Mouse (Mus musculus): ENCODE measurements around the gene Olfr25. TPM values are rescaled to one million over a fixed set of nuclear protein-coding genes. Genes with fewer than 3 reads are reported as not detected.

Gene Olfr25
- total RNA-seq (2017): not detected in 2 replicates

DNA sequence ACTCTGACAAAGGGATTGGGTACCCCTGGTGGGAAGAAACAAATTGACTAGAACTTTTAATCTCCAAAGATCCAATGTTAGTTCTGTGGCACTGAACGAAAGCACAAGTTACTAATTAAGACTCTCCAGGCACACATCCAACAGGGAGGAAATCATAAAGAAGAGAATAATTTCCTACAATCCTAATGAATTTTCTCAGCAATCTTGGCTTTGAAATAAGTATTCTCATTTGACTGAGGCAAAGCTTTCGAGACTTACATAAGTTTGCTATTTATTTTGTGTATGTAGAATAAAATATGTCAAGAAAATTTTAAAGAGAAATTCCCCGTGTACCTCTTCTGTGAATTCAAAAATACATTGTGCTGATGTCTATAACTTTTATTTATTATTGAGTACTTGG lies at the start of gene Olfr25:
Gene Olfr25 (plus strand): TSS at position 301 of the 400 bp plus-strand sequence.
- ATAC-seq (replicated peaks in 1 of 2; ENCODE audit: insufficient read depth in 1 of 2, low FRiP score in 2 of 2, low TSS enrichment in 1 of 2, low read depth in 1 of 2, poor library complexity in 2 of 2, severe bottlenecking in 2 of 2): no peak

DNA sequence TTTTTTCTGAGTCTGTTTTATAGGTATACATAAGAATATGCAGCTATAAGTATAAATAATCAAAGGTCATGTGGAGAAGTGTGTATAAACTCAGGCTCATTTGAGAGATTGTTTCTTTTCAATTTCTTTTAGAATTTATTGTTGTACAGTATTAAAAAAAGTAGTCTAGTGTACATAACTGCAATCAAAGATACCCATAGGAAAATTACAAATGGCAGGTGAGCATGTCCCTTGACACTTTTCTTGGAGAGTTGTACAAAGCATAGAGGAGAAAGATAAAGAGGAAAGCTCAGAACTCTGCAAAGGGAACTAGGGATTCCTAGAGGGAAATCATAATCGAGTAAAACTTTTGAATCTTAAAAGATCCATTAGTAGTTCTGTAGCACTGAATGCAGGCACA lies 38.1 kb upstream of the Olfr25 start, which contains the start of gene Olfr896-ps1:
Gene Olfr896-ps1 (plus strand): TSS at position 301 of the 400 bp plus-strand sequence.
- ATAC-seq (replicated peaks in 1 of 2; ENCODE audit: insufficient read depth in 1 of 2, low FRiP score in 2 of 2, low TSS enrichment in 1 of 2, low read depth in 1 of 2, poor library complexity in 2 of 2, severe bottlenecking in 2 of 2): no peak

DNA sequence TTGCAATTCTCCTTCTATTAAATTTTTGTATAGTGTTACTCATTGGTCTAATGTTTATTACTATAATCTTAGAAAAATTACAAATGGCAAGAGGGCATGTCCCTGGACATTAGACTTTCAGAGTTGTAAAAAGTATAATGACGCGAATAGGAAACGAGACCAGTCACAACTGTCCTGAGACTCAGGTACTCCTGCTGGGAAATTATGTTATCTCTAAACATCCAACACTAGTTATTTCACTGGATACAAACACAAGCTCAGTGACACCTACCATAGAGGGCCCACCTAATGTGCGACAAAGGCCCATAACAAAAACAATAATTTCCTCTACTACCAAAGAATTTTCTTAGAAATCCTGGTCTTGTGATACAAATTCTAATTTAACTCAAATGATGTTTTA lies 19.3 kb downstream of the Olfr25 start, which contains the start of gene Olfr898:
Gene Olfr898 (plus strand): TSS at position 301 of the 400 bp plus-strand sequence.
- no peak for ATAC-seq (replicated peaks in 1 of 2; ENCODE audit: insufficient read depth in 1 of 2, low FRiP score in 2 of 2, low TSS enrichment in 1 of 2, low read depth in 1 of 2, poor library complexity in 2 of 2, severe bottlenecking in 2 of 2)

DNA sequence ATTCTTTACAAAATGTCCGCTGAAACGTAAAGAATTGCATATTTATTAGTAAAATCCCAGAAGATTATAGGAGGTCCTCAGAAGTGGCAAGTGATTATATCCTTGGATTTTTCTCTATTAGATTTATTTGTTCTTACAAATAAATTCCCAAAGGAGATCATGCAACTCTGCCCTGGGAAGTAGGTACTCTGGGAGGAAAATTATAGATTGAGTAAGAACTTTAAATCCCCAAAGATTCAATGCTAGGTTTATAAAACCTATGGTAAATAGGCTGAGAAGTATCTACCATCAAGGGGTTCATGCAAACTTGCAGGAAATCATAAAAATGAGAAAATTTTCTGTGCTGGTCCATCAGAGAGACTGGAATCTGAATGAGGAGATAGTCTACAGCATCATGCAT lies 37.7 kb downstream of the Olfr25 start, which contains the start of gene Olfr250:
Gene Olfr250 (plus strand): TSS at position 301 of the 400 bp plus-strand sequence.
- no peak for ATAC-seq (replicated peaks in 1 of 2; ENCODE audit: insufficient read depth in 1 of 2, low FRiP score in 2 of 2, low TSS enrichment in 1 of 2, low read depth in 1 of 2, poor library complexity in 2 of 2, severe bottlenecking in 2 of 2)

DNA sequence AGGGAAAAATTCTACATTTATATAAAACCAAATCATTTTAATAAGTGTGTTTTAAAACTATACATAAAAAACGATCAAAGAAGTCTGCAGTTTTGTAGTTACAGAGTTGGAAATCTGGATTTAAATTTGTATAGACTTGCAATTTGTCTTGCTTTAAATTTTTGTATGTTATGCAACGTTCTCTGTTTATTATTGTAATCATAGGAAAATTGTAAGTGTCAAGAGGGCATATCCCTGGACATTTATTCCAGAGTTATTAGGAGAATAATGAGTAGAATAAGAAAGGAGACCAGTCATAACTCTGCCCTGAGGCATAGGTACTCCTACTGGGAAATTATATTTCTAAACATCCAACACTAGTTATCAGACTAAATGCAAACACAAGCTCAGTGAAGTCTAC lies 47.9 kb downstream of the Olfr25 start, which contains the start of gene Olfr251:
Gene Olfr251 (plus strand): TSS at position 301 of the 400 bp plus-strand sequence.
- ATAC-seq (replicated peaks in 1 of 2; ENCODE audit: insufficient read depth in 1 of 2, low FRiP score in 2 of 2, low TSS enrichment in 1 of 2, low read depth in 1 of 2, poor library complexity in 2 of 2, severe bottlenecking in 2 of 2): no peak

Other genes with a start within 250 kb of the Olfr25 start
- not detected in 2 replicates for gene Olfr887, start 245.0 kb upstream of the Olfr25 start, total RNA-seq (2017)
- gene Olfr888, start 220.9 kb upstream of the Olfr25 start, total RNA-seq (2017): not detected in 2 replicates
- gene Olfr889, start 213.9 kb upstream of the Olfr25 start, total RNA-seq (2017): not detected in 2 replicates
- not detected in 2 replicates for gene Olfr890, start 186.5 kb upstream of the Olfr25 start, total RNA-seq (2017)
- not detected in 2 replicates for gene Olfr891, start 148.2 kb upstream of the Olfr25 start, total RNA-seq (2017)
- not detected in 2 replicates for gene Olfr893, start 120.7 kb upstream of the Olfr25 start, total RNA-seq (2017)
- not detected in 2 replicates for gene Olfr894, start 111.0 kb upstream of the Olfr25 start, total RNA-seq (2017)
- gene Olfr143, start 76.3 kb upstream of the Olfr25 start, total RNA-seq (2017): not detected in 2 replicates
- not detected in 2 replicates for gene Olfr895, start 61.2 kb upstream of the Olfr25 start, total RNA-seq (2017)
- gene Olfr896-ps1, start 38.0 kb upstream of the Olfr25 start, total RNA-seq (2017): not detected in 2 replicates
- not detected in 2 replicates for gene Olfr898, start 19.4 kb downstream of the Olfr25 start, total RNA-seq (2017)
- not detected in 2 replicates for gene Olfr250, start 37.8 kb downstream of the Olfr25 start, total RNA-seq (2017)
- not detected in 2 replicates for gene Olfr251, start 48.0 kb downstream of the Olfr25 start, total RNA-seq (2017)
- not detected in 2 replicates for gene Olfr147, start 72.6 kb downstream of the Olfr25 start, total RNA-seq (2017)
- not detected in 2 replicates for gene Olfr901, start 100.4 kb downstream of the Olfr25 start, total RNA-seq (2017)
- not detected in 2 replicates for gene Olfr902, start 118.6 kb downstream of the Olfr25 start, total RNA-seq (2017)
- gene Olfr904, start 134.1 kb downstream of the Olfr25 start, total RNA-seq (2017): not detected in 2 replicates
- not detected in 2 replicates for gene Olfr905, start 142.0 kb downstream of the Olfr25 start, total RNA-seq (2017)
- not detected in 2 replicates for gene Olfr906, start 158.0 kb downstream of the Olfr25 start, total RNA-seq (2017)
- gene Olfr907, start 166.7 kb downstream of the Olfr25 start, total RNA-seq (2017): not detected in 2 replicates
- not detected in 2 replicates for gene Olfr911-ps1, start 192.5 kb downstream of the Olfr25 start, total RNA-seq (2017)
- not detected in 2 replicates for gene Olfr910, start 208.8 kb downstream of the Olfr25 start, total RNA-seq (2017)

Data from hematopoietic stem cell, adult 5-6 weeks (primary cell).